8 mouse cellular contexts compared by ENCODE assay signal in genomic region chr19:6085417-6085879, GRCm38 (mm10). TPM values are rescaled to one million over a fixed set of nuclear protein-coding genes. Genes with fewer than 3 reads are reported as not detected.
DNase-seq lines count a peak whose midpoint lies in the region; ATAC-seq and TF ChIP-seq lines count a peak whose summit lies in the region.

No protein-coding gene starts in this region.

- WGBS in kidney, embryonic 15.5 days, result under 1% methylated on average over 17 of the region's 17 CpGs

- intact Hi-C loops in gastrocnemius, postnatal 14 days (cut with DNase I; ENCODE audit: low total_unique reads), result no loop called here

- no peak for TF ChIP-seq POLR2A in bone marrow macrophage, adult 2 months (IDR thresholded peaks at IDR 0.05; ENCODE audit: borderline replicate concordance, low read depth, low read length)

- H3K9me3 ChIP-seq in kidney, embryonic 15.5 days (replicated peaks), result no peaks in the 10 kb centered on the region

- H3K27me3 ChIP-seq in kidney, embryonic 15.5 days, result no peaks in the 10 kb centered on the region

- ATAC-seq in granulocyte monocyte progenitor cell, adult 5-6 weeks (replicated peaks; ENCODE audit: poor library complexity, severe bottlenecking), result peak; percentile 84
- ATAC-seq in kidney, embryonic 15.5 days (replicated peaks; ENCODE audit: low FRiP score), result peak; percentile 81

- peaks cover 13% of the 10 kb centered on the region for H3K4me1 ChIP-seq in bone marrow macrophage, adult 2 months (ENCODE audit: control insufficient read depth, insufficient read depth, low read length)
- H3K4me1 ChIP-seq in kidney, embryonic 15.5 days, result peaks cover 23% of the 10 kb centered on the region

- peak; percentile 29 for DNase-seq in gastrocnemius, postnatal 14 days
- no peak for DNase-seq in gastrocnemius, adult 18-20 months (ENCODE audit: low spot score)
- peak; percentile 48 for DNase-seq in lung, postnatal 25 days (ENCODE audit: low spot score)
- peak; percentile 67 for DNase-seq in spleen, adult 12 weeks (ENCODE audit: low spot score)
- no peak for DNase-seq in layer of hippocampus, postnatal 14 days (ENCODE audit: low spot score in 2 of 2)

- H3K27ac ChIP-seq in bone marrow macrophage, adult 2 months (ENCODE audit: insufficient read depth, low read depth, low read length), result peak overlapping the region; percentile 61
- peak overlapping the region; percentile 72 for H3K27ac ChIP-seq in kidney, embryonic 15.5 days

- no peak for TF ChIP-seq CTCF in bone marrow macrophage, adult 2 months (IDR thresholded peaks at IDR 0.05; ENCODE audit: low read depth, low read length)

- peak overlapping the region; percentile 67 for H3K9ac ChIP-seq in kidney, embryonic 15.5 days

- H3K36me3 ChIP-seq in kidney, embryonic 15.5 days, result peaks cover 73% of the 10 kb centered on the region

- peak overlapping the region; percentile 85 for H3K4me3 ChIP-seq in bone marrow macrophage, adult 2 months (ENCODE audit: insufficient read depth, low read length)
- peak overlapping the region; percentile 64 for H3K4me3 ChIP-seq in kidney, embryonic 15.5 days (replicated peaks)

- peak overlapping the region; percentile 80 for H3K4me2 ChIP-seq in kidney, embryonic 15.5 days

RNA-seq across cellular contexts. Expression of gene Cdca5, which starts 0.7 kb away (rescaled TPM):
- total RNA-seq in gastrocnemius, postnatal 14 days (2021), result 1 to 10 TPM in 1 of 2 experiments, under 1 TPM in 1; 0.84 to 1.3 TPM
- total RNA-seq in gastrocnemius, adult 18-20 months (2021), result not detected
- 13.1 and 13.6 TPM in 2 replicates for polyA plus RNA-seq in bone marrow macrophage, adult 2 months (2012; ENCODE audit: insufficient read depth, insufficient read length, missing spikeins)
- total RNA-seq in granulocyte monocyte progenitor cell, adult 5-6 weeks (2014; fragmentation: Nextera tagmentation), result 39.0 and 43.6 TPM in 2 replicates
- 34.8 and 42.1 TPM in 2 replicates for total RNA-seq in granulocyte monocyte progenitor cell, adult 5-6 weeks (2017)
- 44.8 and 45.8 TPM in 2 replicates for polyA plus RNA-seq in kidney, embryonic 15.5 days (2015; fragmentation: Nextera tagmentation; extraction: Ambion mirVana)
- total RNA-seq in layer of hippocampus, postnatal 14 days (2021), result 1 to 10 TPM in 1 of 2 experiments, under 1 TPM in 1; 0.99 to 1.0 TPM

RNA-seq across cellular contexts. Expression of gene Zfpl1, which starts 0.7 kb away (rescaled TPM):
- total RNA-seq in gastrocnemius, postnatal 14 days (2021), result 10 to 100 TPM; 11.9 to 14.6 TPM
- total RNA-seq in gastrocnemius, adult 18-20 months (2021), result 10 to 100 TPM; 13.5 to 14.8 TPM
- polyA plus RNA-seq in bone marrow macrophage, adult 2 months (2012; ENCODE audit: insufficient read depth, insufficient read length, missing spikeins), result 38.9 and 40.5 TPM in 2 replicates
- total RNA-seq in granulocyte monocyte progenitor cell, adult 5-6 weeks (2014; fragmentation: Nextera tagmentation), result 11.9 and 21.6 TPM in 2 replicates
- total RNA-seq in granulocyte monocyte progenitor cell, adult 5-6 weeks (2017), result 19.9 and 30.2 TPM in 2 replicates
- 73.7 and 79.5 TPM in 2 replicates for polyA plus RNA-seq in kidney, embryonic 15.5 days (2015; fragmentation: Nextera tagmentation; extraction: Ambion mirVana)
- 10 to 100 TPM; 33.1 to 33.7 TPM for total RNA-seq in layer of hippocampus, postnatal 14 days (2021)

RNA-seq across cellular contexts. Expression of gene Gm28374, which starts 3.4 kb away (rescaled TPM):
- total RNA-seq in gastrocnemius, postnatal 14 days (2021), result not detected
- not detected for total RNA-seq in gastrocnemius, adult 18-20 months (2021)
- 2.0 TPM in 1 of 2 replicates, not detected in the other for polyA plus RNA-seq in bone marrow macrophage, adult 2 months (2012; ENCODE audit: insufficient read depth, insufficient read length, missing spikeins)
- total RNA-seq in granulocyte monocyte progenitor cell, adult 5-6 weeks (2014; fragmentation: Nextera tagmentation), result not detected in 2 replicates
- not detected in 2 replicates for total RNA-seq in granulocyte monocyte progenitor cell, adult 5-6 weeks (2017)
- polyA plus RNA-seq in kidney, embryonic 15.5 days (2015; fragmentation: Nextera tagmentation; extraction: Ambion mirVana), result 1.6 and 2.0 TPM in 2 replicates
- total RNA-seq in layer of hippocampus, postnatal 14 days (2021), result 1 to 10 TPM in 1 of 2 experiments, under 1 TPM in 1; 0.57 to 1.5 TPM

RNA-seq across cellular contexts. Expression of gene Tmem262, which starts 5.6 kb away (rescaled TPM):
- not detected for total RNA-seq in gastrocnemius, postnatal 14 days (2021)
- not detected for total RNA-seq in gastrocnemius, adult 18-20 months (2021)
- not detected in 2 replicates for polyA plus RNA-seq in bone marrow macrophage, adult 2 months (2012; ENCODE audit: insufficient read depth, insufficient read length, missing spikeins)
- total RNA-seq in granulocyte monocyte progenitor cell, adult 5-6 weeks (2014; fragmentation: Nextera tagmentation), result not detected in 2 replicates
- total RNA-seq in granulocyte monocyte progenitor cell, adult 5-6 weeks (2017), result not detected in 2 replicates
- not detected in 2 replicates for polyA plus RNA-seq in kidney, embryonic 15.5 days (2015; fragmentation: Nextera tagmentation; extraction: Ambion mirVana)
- not detected for total RNA-seq in layer of hippocampus, postnatal 14 days (2021)

RNA-seq across cellular contexts. Expression of gene Vps51, which starts 8.4 kb away (rescaled TPM):
- 10 to 100 TPM; 20.4 to 24.0 TPM for total RNA-seq in gastrocnemius, postnatal 14 days (2021)
- 10 to 100 TPM; 17.5 to 23.8 TPM for total RNA-seq in gastrocnemius, adult 18-20 months (2021)
- polyA plus RNA-seq in bone marrow macrophage, adult 2 months (2012; ENCODE audit: insufficient read depth, insufficient read length, missing spikeins), result 83.7 and 99.9 TPM in 2 replicates
- 33.1 and 44.0 TPM in 2 replicates for total RNA-seq in granulocyte monocyte progenitor cell, adult 5-6 weeks (2014; fragmentation: Nextera tagmentation)
- 48.0 and 48.5 TPM in 2 replicates for total RNA-seq in granulocyte monocyte progenitor cell, adult 5-6 weeks (2017)
- 70.3 and 78.5 TPM in 2 replicates for polyA plus RNA-seq in kidney, embryonic 15.5 days (2015; fragmentation: Nextera tagmentation; extraction: Ambion mirVana)
- total RNA-seq in layer of hippocampus, postnatal 14 days (2021), result 10 to 100 TPM; 84.3 to 95.9 TPM

Comparison
In these comparisons a context has a peak if more than half of its experiments do, and no peak if none do; other contexts are left out.
1. DNase-seq: peak in gastrocnemius, postnatal 14 days (single experiment), lung, postnatal 25 days (single experiment) and spleen, adult 12 weeks (single experiment); none in gastrocnemius, adult 18-20 months (single experiment) and layer of hippocampus, postnatal 14 days (0 of 2).
2. RNA of gene Cdca5, which starts 0.7 kb away (total RNA-seq): 34.8 to 43.6 TPM in granulocyte monocyte progenitor cell, adult 5-6 weeks; 0.84 to 1.3 TPM in gastrocnemius, postnatal 14 days, 0.99 to 1.0 TPM in layer of hippocampus, postnatal 14 days and not detected in gastrocnemius, adult 18-20 months; every median in the first group is over 10 times any median in the second.